Comparison of ENCODE assay signal across 18 mouse cellular contexts in the genomic region with DNA sequence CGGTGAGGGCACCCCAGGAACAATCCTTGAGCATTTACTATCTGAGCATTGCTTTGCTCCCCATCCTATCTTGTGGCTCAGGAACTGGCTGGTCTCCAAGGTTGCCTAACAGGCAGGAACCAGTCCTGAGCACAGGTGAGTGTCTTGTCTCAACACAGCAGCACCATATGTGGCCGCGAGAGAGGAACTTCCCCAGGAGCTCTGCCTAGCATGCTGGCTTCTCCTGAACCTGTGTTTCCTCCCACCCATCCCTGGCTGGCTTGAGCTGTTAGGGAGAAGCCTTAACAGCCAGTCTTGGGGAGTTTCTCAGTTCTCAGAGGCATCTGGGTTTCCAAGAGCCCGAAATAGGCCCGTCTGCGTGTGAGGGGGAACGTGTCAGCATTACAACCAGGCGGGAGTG. TPM values are rescaled to one million over a fixed set of nuclear protein-coding genes. Genes with fewer than 3 reads are reported as not detected.
DNase-seq lines count a peak whose midpoint lies in the region; ATAC-seq and TF ChIP-seq lines count a peak whose summit lies in the region.
"Had no signal": no experiment of that assay in that cellular context is flagged by ENCODE, and none has a peak within 500 bp of the region (broad histone marks: within the 10 kb centered on the region; RNA-seq: fewer than 3 reads in every experiment).

No protein-coding gene starts in this region.

- no peaks in the 10 kb centered on the region for H3K9me3 ChIP-seq in limb, embryonic 10.5 days (replicated peaks)
- H3K9me3 ChIP-seq in liver, embryonic 11.5 days (ENCODE audit: control insufficient read depth, low read length), result no peaks in the 10 kb centered on the region
- H3K9me3 ChIP-seq: heart, embryonic 10.5 days; liver, embryonic 12.5 days; megakaryocyte, embryonic 14.5 days had no signal

- DNase-seq in gastrocnemius, adult 2 months, result no peak
- DNase-seq in gastrocnemius, adult 18-20 months (ENCODE audit: low spot score), result no peak
- peak; percentile 81 for DNase-seq in right cerebral cortex, adult 18-20 months
- no peak for DNase-seq in right cerebral cortex, postnatal 4 days
- no peak for DNase-seq in limb, embryonic 10.5 days (ENCODE audit: low spot score)
- no peak for DNase-seq in lung, postnatal 36 days
- DNase-seq in liver, embryonic 11.5 days (ENCODE audit: low spot score), result no peak
- DNase-seq: cerebellum, adult 8-10 months; gastrocnemius, postnatal 10 days; kidney, adult 11 months; spleen, adult 18-20 months had no signal

- H3K4me1 ChIP-seq in limb, embryonic 10.5 days, result peaks cover 74% of the 10 kb centered on the region
- H3K4me1 ChIP-seq in liver, embryonic 11.5 days (replicated peaks; ENCODE audit: control insufficient read depth, insufficient read depth, low read length), result peaks cover 36% of the 10 kb centered on the region

- H3K9ac ChIP-seq in liver, embryonic 11.5 days (ENCODE audit: low read depth, low read length), result no peak overlapping the region
- H3K9ac ChIP-seq: liver, embryonic 12.5 days had no signal

- no peaks in the 10 kb centered on the region for H3K36me3 ChIP-seq in limb, embryonic 10.5 days
- no peaks in the 10 kb centered on the region for H3K36me3 ChIP-seq in liver, embryonic 11.5 days (ENCODE audit: control insufficient read depth, insufficient read depth, low read length)
- H3K36me3 ChIP-seq: G1E; heart, embryonic 10.5 days; liver, embryonic 12.5 days had no signal

- H3K4me3 ChIP-seq in gastrocnemius, adult 2 months, result peak overlapping the region; percentile 83
- no peak overlapping the region for H3K4me3 ChIP-seq in limb, embryonic 10.5 days
- H3K4me3 ChIP-seq in liver, embryonic 11.5 days (ENCODE audit: low read depth, low read length), result no peak overlapping the region
- H3K4me3 ChIP-seq: heart, embryonic 10.5 days; liver, embryonic 12.5 days; megakaryocyte, embryonic 14.5 days had no signal

- no peak overlapping the region for H3K4me2 ChIP-seq in liver, embryonic 11.5 days
- H3K4me2 ChIP-seq: liver, embryonic 12.5 days had no signal

- no peak for TF ChIP-seq CTCF in gastrocnemius, adult 2 months (IDR thresholded peaks at IDR 0.05)

- intact Hi-C loops in gastrocnemius, adult 2 months (cut with DNase I), result no loop called here

- WGBS in limb, embryonic 10.5 days, result 78% methylated on average over 8 of the region's 8 CpGs
- WGBS in liver, embryonic 11.5 days, result 71% methylated on average over 8 of the region's 8 CpGs

- H3K27ac ChIP-seq in gastrocnemius, adult 2 months, result peak overlapping the region; percentile 85
- peak overlapping the region; percentile 21; the same call in 1 of the 2 replicates for H3K27ac ChIP-seq in limb, embryonic 10.5 days
- no peak overlapping the region for H3K27ac ChIP-seq in liver, embryonic 11.5 days (ENCODE audit: low read depth, low read length)
- H3K27ac ChIP-seq: heart, embryonic 10.5 days; liver, embryonic 12.5 days had no signal

- no peak for ATAC-seq in liver, embryonic 11.5 days (replicated peaks; ENCODE audit: low FRiP score)
- ATAC-seq: liver, embryonic 12.5 days had no signal

- peaks cover 60% of the 10 kb centered on the region for H3K27me3 ChIP-seq in limb, embryonic 10.5 days (ENCODE audit: low read depth, poor library complexity, severe bottlenecking)
- H3K27me3 ChIP-seq in liver, embryonic 11.5 days (replicated peaks; ENCODE audit: control insufficient read depth, insufficient read depth, low read length), result peaks cover 46% of the 10 kb centered on the region

RNA-seq across cellular contexts. Expression of a gene that starts 2.0 kb away (rescaled TPM):
- 1 to 10 TPM in 1 of 2 experiments, not detected in 1; 1.0 TPM for total RNA-seq in gastrocnemius, adult 2 months (2021)
- under 1 TPM; 0.34 to 0.50 TPM for total RNA-seq in gastrocnemius, adult 18-20 months (2021)
- 0.16 and 0.25 TPM in 2 replicates for polyA plus RNA-seq in limb, embryonic 10.5 days (2016; fragmentation: Nextera tagmentation; extraction: Ambion mirVana)
- 0.62 and 0.74 TPM in 2 replicates for polyA plus RNA-seq in liver, embryonic 11.5 days (2014; fragmentation: Nextera tagmentation; extraction: Ambion mirVana)
- total RNA-seq: midbrain, postnatal 0 days; neutrophil, adult 5-6 weeks had no signal

RNA-seq across cellular contexts. Expression of a gene that starts 2.8 kb away (rescaled TPM):
- 10 to 100 TPM in 1 of 2 experiments, 1 to 10 TPM in 1; 9.6 to 14.7 TPM for total RNA-seq in gastrocnemius, adult 2 months (2021)
- total RNA-seq in gastrocnemius, adult 18-20 months (2021), result 10 to 100 TPM; 10.5 to 15.0 TPM
- 2.7 and 5.8 TPM in 2 replicates for polyA plus RNA-seq in limb, embryonic 10.5 days (2016; fragmentation: Nextera tagmentation; extraction: Ambion mirVana)
- polyA plus RNA-seq in liver, embryonic 11.5 days (2014; fragmentation: Nextera tagmentation; extraction: Ambion mirVana), result 2.0 and 2.5 TPM in 2 replicates
- total RNA-seq: G1E; hematopoietic stem cell, adult 5-6 weeks had no signal

RNA-seq across cellular contexts. Expression of a gene that starts 24.5 kb away (rescaled TPM):
- 10 to 100 TPM; 11.6 to 14.4 TPM for total RNA-seq in gastrocnemius, adult 2 months (2021)
- 10 to 100 TPM; 11.2 to 11.9 TPM for total RNA-seq in gastrocnemius, adult 18-20 months (2021)
- 4.4 and 5.2 TPM in 2 replicates for polyA plus RNA-seq in limb, embryonic 10.5 days (2016; fragmentation: Nextera tagmentation; extraction: Ambion mirVana)
- polyA plus RNA-seq in liver, embryonic 11.5 days (2014; fragmentation: Nextera tagmentation; extraction: Ambion mirVana), result 9.9 and 10.6 TPM in 2 replicates
